Mouse (Mus musculus) brain, embryonic 14.5 days (tissue): ENCODE measurements around the gene Crb2. TPM values are rescaled to one million over a fixed set of nuclear protein-coding genes. Genes with fewer than 3 reads are reported as not detected.

Experiments used
- DNase-seq: peaks from one replicate; pipeline ENCODE4 v3.0.0-alpha.2; 2011; ENCODE audit warnings: low read depth
- CTCF ChIP-seq: fragments of 200-500 bp; IDR thresholded peaks from 2 replicates; pipeline ENCODE4 v1.5.1; 2012; ENCODE audit warnings: inconsistent platforms, mild to moderate bottlenecking, moderate library complexity, borderline replicate concordance; ENCODE audit not compliant: insufficient read depth, insufficient read length; ENCODE audit errors: extremely low read depth
- POLR2A ChIP-seq: fragments of 200-500 bp; IDR thresholded peaks from 2 replicates; pipeline ENCODE4 v1.6.1; 2012; ENCODE audit warnings: mild to moderate bottlenecking, inconsistent platforms, borderline replicate concordance; ENCODE audit not compliant: poor library complexity, insufficient read depth, insufficient read length, severe bottlenecking; ENCODE audit errors: extremely low read depth
- polyA plus RNA-seq: library from polyadenylated mRNA; depleted of rRNA; stranded (reverse); fragments of >200 nt; gene quantifications from 2 replicates; pipeline ENCODE4 v1.2.3, GENCODE M21; 2012

Gene Crb2
- polyA plus RNA-seq, 1 experiment: 11.3 TPM

DNA sequence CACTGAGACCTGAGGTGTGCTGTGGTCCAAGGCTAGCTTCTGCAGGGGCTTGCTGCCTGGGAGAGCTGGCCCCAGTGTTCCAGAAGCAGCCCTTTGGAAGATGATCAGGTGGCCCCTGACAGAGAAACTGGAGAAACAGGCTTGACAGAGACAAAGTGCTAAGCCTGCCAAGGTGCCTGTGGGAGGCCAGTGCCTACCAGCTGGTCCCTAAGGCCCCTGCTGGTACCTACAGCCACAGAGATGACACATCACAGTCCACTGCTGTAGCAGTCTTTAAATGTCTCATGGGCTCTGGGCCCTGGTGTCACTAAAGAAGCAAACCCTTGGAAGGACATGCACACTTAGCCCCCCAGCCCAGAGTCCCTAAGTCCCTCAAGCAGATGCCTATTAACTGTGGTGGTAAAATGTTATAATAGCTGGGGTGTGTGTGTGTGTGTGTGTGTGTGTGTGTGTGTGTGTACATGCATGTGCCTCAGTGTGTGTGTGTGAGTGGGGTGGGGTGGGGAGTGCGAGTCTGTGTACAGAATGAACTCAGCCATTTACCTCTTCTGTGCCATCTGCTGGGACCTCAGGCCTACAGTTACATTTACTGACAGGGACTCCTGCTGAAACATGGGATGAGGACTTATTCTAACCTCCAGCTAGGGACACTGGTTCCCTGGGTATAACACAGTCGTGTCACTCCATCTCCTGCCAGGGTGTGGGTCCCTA, 19.7 kb upstream of the Crb2 start:
- no peak for DNase-seq

DNA sequence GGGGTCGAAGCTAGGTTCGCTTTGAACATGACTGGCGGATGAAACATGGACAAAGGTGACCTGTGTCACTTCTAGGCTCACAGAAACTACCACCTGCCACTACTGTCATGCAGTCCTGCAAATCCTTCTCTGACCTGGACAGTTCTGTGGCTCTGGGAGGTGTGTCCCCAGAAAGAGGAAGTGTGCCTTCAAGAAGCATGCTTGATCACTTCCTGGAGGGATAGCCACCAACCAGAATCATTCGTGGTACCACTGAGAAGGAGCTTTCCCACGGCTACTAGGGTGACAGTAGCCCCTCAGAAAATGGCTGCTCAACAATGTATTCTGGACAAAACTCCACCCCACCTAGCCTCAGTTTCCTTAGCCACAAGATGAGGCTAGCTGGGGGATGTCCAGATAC, 19.0 kb upstream of the Crb2 start:
- DNase-seq: no peak
- TF ChIP-seq CTCF (no peak), POLR2A (no peak)

More for the DNA sequence above, 19.7 kb upstream of the Crb2 start:
- TF ChIP-seq CTCF (no peak), POLR2A (no peak)

DNA sequence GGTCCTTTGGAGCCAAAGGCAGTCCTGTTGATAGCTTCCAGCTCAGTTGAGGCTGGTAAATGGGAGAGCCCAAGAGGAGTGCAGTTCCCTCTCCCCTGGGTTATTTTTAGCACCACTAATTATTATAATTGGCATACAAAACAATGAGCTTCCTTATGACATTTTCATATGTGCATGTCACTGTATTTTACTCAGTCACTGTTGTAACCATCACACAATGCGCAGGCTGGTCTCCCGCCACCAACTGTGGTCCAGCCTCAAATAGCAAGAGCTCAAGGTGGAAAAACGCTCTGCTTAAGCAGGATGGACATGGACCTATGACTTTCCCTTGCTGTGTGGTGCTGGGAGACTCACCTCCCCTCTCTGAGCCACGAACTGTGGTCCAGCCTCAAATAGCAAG, 18.3 kb upstream of the Crb2 start:
- DNase-seq: no peak
- TF ChIP-seq POLR2A (no peak), CTCF (no peak)

DNA sequence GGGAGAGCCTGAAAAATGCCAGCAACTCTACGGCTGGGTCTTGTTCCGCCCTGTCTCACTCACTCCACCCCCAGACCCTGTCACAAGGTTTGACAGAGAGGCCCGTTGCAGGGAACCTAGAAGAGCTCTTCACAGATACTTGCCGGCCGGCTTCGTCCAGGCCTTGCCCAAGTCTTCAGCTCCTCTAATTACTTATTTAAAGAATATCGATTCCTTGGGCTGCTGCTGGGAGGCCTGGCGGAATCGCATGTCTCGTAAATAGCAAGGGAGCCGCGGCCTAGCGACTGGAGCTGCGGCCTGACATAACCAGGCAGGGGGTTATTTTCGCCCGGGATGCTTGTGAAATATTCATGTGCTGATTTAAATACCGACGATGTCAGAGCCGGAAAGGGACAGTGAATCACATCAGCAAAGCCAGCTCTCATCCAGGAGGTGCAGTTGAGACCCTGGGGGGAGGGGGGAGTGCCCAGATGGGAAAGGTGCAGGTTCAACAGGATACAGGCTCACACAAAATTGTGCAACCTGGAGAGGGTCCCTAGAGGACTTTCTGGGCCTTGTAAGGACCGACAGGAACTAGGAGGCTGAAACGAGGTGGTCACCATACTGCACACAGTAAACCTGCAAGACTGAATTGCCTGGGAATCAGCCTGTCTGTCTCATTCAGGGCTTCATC, 17.6 kb upstream of the Crb2 start:
- TF ChIP-seq POLR2A: no peak
- no peak for TF ChIP-seq CTCF
- peak; percentile 71 for DNase-seq

DNA sequence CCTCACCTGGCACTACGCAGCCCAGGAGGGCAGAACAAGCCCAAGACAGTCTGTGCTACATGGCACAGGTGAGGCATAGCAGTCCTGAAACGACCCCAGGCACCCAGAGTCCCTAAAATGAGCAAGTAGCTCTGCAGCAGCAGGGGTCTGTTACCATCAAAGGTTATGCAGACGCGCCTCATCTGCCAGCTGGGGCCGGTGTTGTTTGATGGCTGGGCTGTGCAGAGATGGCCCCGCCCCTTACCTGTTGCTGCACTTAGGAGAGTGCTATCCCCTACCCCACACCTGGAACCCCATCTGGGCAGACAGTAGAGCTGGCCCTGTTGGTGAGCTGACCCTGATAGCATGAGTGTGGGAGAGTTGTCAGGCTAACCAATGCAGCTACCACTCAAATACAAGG, 15.4 kb upstream of the Crb2 start:
- no peak for DNase-seq
- no peak for TF ChIP-seq POLR2A
- TF ChIP-seq CTCF: no peak

DNA sequence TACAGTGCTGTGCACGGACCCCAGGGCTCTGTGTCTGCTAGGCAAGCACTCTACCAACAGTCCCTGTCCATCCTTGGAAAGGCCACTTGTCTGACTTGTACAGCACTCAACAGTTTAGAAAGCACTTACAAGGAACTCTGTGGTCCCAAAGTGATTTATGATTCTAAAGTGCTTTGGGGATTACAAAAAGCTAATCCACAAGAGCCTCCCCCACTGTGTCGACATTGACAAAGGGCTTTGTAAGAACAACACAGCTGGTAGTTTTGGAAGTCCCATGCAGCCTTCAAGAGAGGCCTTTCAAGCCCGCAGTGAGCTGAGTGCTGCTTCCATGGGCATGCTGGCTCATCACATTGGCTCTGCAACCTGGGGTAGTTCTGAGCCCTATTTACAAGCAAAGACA, 12.4 kb upstream of the Crb2 start:
- TF ChIP-seq CTCF (no peak), POLR2A (no peak)
- peak; percentile 46 for DNase-seq

DNA sequence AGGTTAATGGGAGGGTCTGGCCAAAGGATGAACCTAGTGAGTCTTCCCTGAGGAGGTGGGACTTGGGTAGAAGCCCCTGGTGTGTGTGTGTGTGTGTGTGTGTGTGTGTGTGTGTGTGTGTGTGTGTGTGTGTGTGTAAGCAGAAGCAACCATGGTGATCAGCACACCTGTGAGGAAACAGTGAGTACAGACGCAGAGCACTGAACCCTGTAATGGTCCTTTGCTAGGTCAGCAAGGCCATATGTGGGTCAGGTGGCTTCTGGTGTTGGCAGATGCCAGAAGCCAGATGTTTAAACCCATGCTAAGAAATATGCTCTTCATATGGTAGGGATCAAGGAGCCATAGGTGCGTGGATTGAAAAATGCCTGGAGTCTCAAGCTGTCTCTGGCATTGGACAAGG, 11.5 kb upstream of the Crb2 start:
- DNase-seq: no peak
- no peak for TF ChIP-seq CTCF
- no peak for TF ChIP-seq POLR2A

DNA sequence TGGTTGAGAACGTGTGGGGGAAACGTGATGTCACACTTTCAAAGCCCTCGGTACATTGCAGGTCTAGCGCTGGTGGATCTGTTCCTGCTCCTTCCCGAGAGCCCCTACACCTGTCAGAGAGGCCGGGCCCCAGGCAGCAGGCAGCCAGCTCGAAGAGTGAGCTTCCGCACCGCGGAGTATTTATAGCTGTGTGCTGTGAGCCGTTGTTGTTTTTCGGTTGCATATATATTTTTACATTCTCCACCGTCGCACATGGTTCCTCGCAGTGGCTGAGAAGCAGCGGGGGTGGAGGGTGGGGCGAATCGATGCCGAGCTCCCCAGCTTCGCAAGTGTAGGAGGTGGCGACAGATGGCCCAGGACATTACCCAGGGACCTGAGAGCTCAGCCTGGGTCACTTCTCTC, 11.0 kb upstream of the Crb2 start:
- no peak for TF ChIP-seq CTCF
- no peak for DNase-seq

DNA sequence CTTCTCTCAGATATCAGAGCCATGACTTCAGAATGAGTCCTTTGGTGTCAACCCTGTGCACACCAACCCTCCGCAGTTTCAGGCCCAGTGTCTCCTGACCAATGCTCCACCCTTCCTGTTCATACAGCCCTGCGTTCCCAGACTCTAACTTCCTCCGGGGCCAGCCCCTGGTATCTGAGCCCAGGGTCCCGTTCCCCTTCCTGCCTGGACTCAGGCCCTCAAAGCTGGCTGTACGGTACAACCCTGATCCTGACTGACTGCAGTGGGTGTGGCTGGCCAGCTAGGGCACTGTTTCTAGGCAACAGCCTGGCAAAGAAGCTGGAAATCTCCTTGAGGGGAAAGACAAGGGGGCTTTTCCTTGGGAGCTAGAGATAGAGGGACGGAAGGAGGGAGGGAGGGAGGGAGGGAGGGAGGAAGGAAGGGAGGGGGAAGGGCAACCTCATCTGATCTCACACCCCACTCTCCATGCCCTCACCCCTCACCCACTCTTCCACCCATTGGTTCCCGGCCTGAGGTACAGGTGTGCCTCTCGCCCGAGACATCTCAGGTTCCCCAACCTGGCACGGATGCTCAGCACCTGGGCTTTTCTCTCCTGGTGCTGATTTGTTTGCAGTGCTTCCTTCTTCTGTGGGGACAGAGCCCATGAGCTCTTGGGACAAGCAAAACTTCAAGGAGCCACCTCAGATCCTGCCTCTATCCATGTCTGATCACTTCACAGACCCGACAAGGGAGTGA, 9.9 kb upstream of the Crb2 start:
- peak; percentile 70 for DNase-seq
- TF ChIP-seq CTCF (no peak), POLR2A (no peak)

DNA sequence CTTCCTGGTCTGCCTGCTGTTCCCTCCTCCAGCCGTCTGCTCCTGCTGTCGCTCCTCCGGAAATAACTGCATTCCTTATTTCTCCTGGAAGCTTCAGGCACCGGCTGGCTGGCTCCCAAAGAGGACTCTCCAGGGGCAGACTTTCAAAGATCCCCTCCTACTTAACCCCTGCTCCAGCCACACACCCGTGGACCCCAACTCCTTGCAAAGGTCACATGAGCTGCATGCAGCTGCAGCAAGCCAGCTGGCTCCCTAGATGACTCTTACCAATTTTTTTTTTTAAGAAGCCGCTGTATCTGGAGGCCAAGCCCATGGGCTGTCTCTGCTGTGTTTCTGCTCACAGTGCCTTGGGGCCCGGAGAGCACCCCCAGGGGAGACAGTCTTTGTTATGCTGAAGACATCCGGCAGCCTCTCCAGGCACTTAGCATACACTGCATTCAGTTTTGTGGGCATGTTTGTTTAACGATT, 8.9 kb upstream of the Crb2 start:
- peak; percentile 72 for DNase-seq
- TF ChIP-seq POLR2A (no peak), CTCF (no peak)

DNA sequence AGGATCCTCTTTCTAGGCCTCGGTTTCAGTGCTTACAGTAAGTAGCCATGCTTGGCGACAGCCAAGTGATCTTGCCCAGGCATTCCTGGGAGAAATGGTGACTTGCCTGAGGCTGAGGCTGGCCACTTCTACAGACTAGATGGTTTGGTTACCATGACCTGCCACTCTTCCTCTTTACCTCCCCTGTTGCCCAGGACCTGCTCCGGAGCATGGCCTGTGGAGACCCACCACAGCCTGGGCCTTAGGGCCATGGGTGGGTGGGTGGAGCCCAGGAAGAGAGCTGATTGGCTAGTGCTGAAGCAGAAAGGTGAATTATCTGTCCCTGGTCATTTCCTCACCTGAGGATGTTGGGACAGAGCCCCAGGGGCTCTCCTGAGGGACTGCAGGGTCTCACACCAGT, 8.3 kb upstream of the Crb2 start:
- no peak for TF ChIP-seq POLR2A
- TF ChIP-seq CTCF: no peak
- no peak for DNase-seq

DNA sequence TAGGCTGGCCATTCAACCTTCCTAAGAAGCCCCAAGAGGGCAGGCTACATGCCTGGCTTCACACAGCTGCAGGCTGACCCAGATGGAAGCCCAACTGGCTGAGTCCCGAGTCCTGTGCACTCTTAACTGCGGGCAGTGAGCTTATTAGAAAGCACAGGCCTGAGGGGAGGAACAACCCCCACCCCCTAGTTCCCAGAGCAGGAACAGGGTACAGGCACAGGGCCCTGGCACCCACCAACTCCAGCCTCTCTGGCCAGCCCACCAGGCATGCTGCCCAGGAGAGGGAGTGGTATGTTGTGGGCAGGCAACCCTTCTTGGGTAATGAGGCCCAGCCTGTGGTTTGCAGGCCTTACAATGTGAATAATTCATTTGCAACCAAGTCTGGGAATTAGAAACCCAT, 7.1 kb upstream of the Crb2 start:
- DNase-seq: peak; percentile 87

DNA sequence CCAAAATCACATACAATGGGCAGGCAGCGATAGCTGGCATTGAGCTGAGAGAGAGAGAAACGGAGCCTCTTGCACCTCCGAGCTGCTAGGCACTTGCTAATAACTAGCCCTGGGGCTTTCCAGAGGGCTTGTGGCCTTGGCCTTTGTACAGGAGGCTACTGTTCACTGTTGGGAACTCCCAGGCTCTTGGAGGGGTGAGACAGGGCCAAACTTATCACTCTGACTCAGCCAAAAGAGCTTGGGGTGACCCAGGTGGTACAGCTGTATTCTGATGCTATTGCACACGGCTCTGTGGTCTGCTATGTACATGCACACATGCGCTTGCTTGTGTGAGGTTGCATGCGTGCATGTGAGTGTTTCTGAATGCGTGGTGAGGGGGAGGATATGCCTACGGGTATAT, 6.3 kb upstream of the Crb2 start:
- TF ChIP-seq POLR2A: no peak
- no peak for TF ChIP-seq CTCF
- no peak for DNase-seq

More for the DNA sequence above, 7.1 kb upstream of the Crb2 start:
- TF ChIP-seq CTCF (no peak), POLR2A (no peak)

DNA sequence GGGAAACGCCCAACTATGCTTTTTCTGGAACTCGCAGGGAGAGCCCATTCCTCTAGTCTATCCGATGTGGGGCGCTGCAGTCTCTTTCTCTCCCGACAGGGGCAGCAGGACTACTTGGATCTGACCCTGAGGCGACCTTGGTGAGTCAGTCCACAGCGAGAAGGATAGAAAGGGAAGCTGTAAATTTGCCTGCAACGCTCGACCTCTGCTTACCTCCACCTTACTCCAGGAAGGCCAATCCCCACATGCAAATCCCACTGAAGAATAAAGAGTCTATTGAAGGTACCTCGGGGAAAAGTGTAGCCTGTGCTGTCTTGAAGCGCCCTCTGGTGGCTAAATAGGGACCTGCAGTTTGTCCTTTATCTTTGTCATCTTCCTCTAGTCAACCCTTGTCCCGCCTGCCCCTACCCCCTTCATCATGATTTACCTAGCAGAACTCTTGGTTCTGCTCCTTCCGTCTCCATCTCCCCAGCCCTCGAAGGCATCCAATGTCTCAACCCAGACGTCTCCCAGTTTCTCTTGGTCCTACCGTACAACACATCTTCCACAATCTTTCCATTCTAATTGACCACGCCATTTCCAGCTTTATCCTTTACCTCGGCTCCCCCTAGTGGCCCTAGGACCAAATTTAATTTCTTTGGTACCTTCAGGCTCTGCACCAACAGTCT, 4.3 kb upstream of the Crb2 start:
- no peak for TF ChIP-seq POLR2A
- peak; percentile 71 for TF ChIP-seq CTCF

DNA sequence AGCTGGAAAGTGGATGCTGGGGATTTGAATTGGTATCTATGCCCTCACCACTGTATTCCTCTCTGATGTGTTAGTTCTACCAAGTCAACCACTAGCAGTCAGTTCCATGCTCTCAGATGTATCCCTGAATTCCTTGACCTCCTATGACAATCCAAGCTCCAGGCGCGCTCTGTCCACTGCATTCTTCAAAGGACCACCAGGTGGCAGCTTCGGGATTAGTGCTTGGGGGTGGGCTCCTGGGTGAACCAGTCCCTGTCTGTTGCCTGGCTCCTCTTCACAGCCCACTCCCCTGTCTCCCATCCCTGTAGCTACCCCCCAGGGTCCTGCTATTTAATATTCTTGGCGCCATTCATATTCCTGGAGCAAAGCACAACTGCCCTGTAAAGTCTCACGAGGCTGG, 1.5 kb upstream of the Crb2 start:
- TF ChIP-seq CTCF (peak; percentile 81), POLR2A (no peak)
- DNase-seq: peak; percentile 75

More for the DNA sequence above, 4.3 kb upstream of the Crb2 start:
- DNase-seq: peak; percentile 93
